Mouse (Mus musculus) ES-Bruce4 (cell line): ENCODE measurements around the gene Zfp839. TPM values are rescaled to one million over a fixed set of nuclear protein-coding genes. Genes with fewer than 3 reads are reported as not detected.

Experiments used
- H3K27ac ChIP-seq: 2 replicates; pipeline ENCODE4 v1.5.1; 2012; ENCODE audit warnings: low read length, inconsistent platforms; ENCODE audit not compliant: insufficient read depth
- H3K27me3 ChIP-seq: 2 replicates; pipeline ENCODE4 v1.6.1; 2012; ENCODE audit warnings: mild to moderate bottlenecking, low read length, inconsistent platforms; ENCODE audit not compliant: control insufficient read depth, poor library complexity, insufficient read depth, severe bottlenecking
- H3K36me3 ChIP-seq: 2 replicates; pipeline ENCODE4 v1.6.1; 2012; ENCODE audit warnings: inconsistent platforms, mild to moderate bottlenecking, low read length, moderate library complexity; ENCODE audit not compliant: control insufficient read depth, poor library complexity, insufficient read depth, severe bottlenecking
- H3K4me1 ChIP-seq: one replicate; pipeline ENCODE4 v1.8.1; 2011; ENCODE audit warnings: low read length; ENCODE audit not compliant: control insufficient read depth, insufficient read depth
- H3K4me3 ChIP-seq: 2 replicates; pipeline ENCODE4 v1.5.1; 2011; ENCODE audit warnings: low read depth, mild to moderate bottlenecking, low read length
- H3K9ac ChIP-seq: 2 replicates; pipeline ENCODE4 v1.6.1; 2012; ENCODE audit warnings: low read depth, mild to moderate bottlenecking, inconsistent platforms; ENCODE audit not compliant: poor library complexity, severe bottlenecking
- H3K9me3 ChIP-seq: replicated peaks from 2 replicates; pipeline ENCODE4 v1.6.1; 2012; ENCODE audit warnings: mild to moderate bottlenecking, low read length, inconsistent platforms; ENCODE audit not compliant: control insufficient read depth, poor library complexity, insufficient read depth, severe bottlenecking
- CTCF ChIP-seq: IDR thresholded peaks from one replicate; pipeline ENCODE4 v1.8.1; 2011; ENCODE audit warnings: low read depth, low read length
- EP300 ChIP-seq: IDR thresholded peaks from 2 replicates; pipeline ENCODE4 v1.6.1; 2011; ENCODE audit warnings: low read depth, low read length; ENCODE audit not compliant: insufficient read depth
- POLR2A ChIP-seq: IDR thresholded peaks from one replicate; pipeline ENCODE4 v1.8.1; 2011; ENCODE audit warnings: low read length; ENCODE audit not compliant: insufficient read depth
- polyA plus RNA-seq: library from polyadenylated mRNA; stranded (reverse); fragments of >200 nt; gene quantifications from 2 replicates; pipeline ENCODE4 v1.2.4, GENCODE M21; 2011; ENCODE audit warnings: low read depth; ENCODE audit not compliant: missing spikeins, insufficient read depth, insufficient read length

The Zfp839 gene
- polyA plus RNA-seq, 1 experiment, result 12.6 TPM

DNA sequence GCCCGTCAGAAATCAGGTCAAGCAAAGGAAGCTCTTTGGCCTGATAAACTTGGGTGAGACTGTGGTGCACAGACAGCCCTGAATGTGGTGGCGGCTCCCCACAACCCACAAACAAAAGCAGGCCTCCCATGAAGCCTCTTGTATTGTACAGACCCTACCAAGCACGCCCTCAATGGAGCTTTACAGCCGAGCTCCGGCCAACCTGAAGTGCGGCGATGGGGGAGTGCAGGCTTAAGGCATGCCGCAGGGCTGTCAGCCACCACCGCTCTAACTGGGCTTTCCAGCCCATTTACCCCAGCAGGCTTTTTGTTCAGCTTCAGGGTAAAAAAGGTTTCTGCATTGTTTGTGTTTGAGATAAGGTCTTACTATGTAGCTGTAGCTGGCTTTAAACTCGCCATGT is 41.6 kb upstream of the Zfp839 start:
- no peak overlapping the region for H3K4me3 ChIP-seq
- peaks cover 2% of the 10 kb centered on the region for H3K36me3 ChIP-seq
- no peak overlapping the region for H3K9ac ChIP-seq
- no peaks in the 10 kb centered on the region for H3K27me3 ChIP-seq
- TF ChIP-seq CTCF (no peak), EP300 (no peak), POLR2A (no peak)
- no peaks in the 10 kb centered on the region for H3K4me1 ChIP-seq
- H3K27ac ChIP-seq, result no peak overlapping the region
- H3K9me3 ChIP-seq, result no peaks in the 10 kb centered on the region

DNA sequence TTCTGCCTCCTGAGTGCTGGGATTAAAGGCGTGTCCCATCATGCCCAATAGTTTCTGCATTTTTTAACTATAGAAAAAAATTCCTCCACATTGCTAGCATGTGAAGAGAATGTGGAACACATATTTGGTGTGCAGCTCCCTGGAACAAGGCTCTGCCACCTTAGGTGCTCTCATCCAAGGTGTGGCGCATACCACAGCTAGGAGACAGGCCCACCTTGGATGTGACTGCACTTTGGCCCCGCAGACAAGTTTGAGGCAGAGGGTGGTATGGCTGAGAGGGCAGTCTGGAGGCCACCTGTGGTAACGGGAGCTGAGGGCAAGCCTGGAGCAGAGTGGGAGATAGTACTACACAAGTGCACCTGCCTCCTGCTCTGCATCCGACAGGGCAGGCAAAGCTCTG is 41.2 kb upstream of the Zfp839 start:
- H3K9ac ChIP-seq, result no peak overlapping the region
- H3K9me3 ChIP-seq, result no peaks in the 10 kb centered on the region
- no peak overlapping the region for H3K4me3 ChIP-seq
- no peak overlapping the region for H3K27ac ChIP-seq
- H3K36me3 ChIP-seq, result peaks cover 3% of the 10 kb centered on the region
- TF ChIP-seq EP300 (no peak), POLR2A (no peak), CTCF (no peak)
- no peaks in the 10 kb centered on the region for H3K27me3 ChIP-seq
- H3K4me1 ChIP-seq, result no peaks in the 10 kb centered on the region

DNA sequence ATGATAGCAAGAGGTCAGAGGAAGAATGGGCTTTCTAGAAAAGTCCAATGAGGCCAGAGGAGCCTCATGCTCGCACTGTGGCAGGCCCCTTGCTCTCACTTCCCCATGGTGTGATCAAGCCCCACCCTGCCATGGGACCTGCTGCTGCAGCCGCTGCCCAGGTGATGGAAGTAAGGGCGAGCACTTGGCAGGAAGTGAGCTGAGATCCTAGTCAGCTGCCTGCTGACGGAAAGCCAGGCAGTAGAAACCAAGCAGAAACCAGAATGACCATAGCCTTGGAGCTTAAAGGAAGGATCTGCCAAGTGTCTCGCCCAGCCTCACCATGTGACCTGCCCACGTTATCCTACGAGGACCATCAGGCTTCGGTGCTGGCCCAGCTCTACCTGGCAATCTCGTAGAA is 36.9 kb upstream of the Zfp839 start:
- Histone ChIP-seq H3K36me3 (peaks cover 3% of the 10 kb centered on the region; the same call in 1 of the 2 replicates), H3K27me3 (no peaks in the 10 kb centered on the region), H3K9ac (no peak overlapping the region), H3K9me3 (no peaks in the 10 kb centered on the region), H3K4me3 (no peak overlapping the region), H3K27ac (no peak overlapping the region), H3K4me1 (peaks cover 3% of the 10 kb centered on the region)
- TF ChIP-seq EP300, result no peak
- no peak for TF ChIP-seq POLR2A
- TF ChIP-seq CTCF, result no peak

DNA sequence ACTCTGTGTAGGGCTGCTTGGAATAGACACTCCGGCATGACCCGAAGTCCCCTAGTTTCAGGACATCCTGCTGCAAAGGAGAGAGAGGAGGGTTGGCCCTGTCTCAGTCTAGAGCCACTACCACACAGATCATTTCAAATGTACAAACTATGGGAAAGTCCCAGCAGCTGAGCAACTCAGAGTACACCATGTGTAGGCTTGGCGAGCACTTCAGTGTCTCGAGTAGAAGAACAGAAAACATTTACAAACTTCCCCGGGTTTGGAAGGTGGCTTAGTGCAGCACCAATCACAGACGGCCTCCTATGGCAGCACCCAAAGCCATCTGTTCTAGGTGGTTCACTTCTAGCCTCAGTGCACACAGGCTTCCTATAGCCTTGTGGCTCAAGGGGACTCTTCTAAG is 36.4 kb upstream of the Zfp839 start:
- TF ChIP-seq POLR2A (no peak), CTCF (no peak), EP300 (no peak)
- no peak overlapping the region for H3K4me3 ChIP-seq
- no peaks in the 10 kb centered on the region for H3K9me3 ChIP-seq
- H3K27me3 ChIP-seq, result no peaks in the 10 kb centered on the region
- H3K27ac ChIP-seq, result no peak overlapping the region
- peaks cover 3% of the 10 kb centered on the region; the same call in 1 of the 2 replicates for H3K36me3 ChIP-seq
- H3K4me1 ChIP-seq, result peaks cover 3% of the 10 kb centered on the region
- no peak overlapping the region for H3K9ac ChIP-seq

- peaks cover 3% of the 10 kb centered on the region for H3K4me1 ChIP-seq
- no peak for TF ChIP-seq POLR2A
- TF ChIP-seq CTCF, result no peak
- no peak for TF ChIP-seq EP300
Observed at GRCm38 (mm10) chr12:110814924-110815323, 35.1 kb upstream of the Zfp839 start.

DNA sequence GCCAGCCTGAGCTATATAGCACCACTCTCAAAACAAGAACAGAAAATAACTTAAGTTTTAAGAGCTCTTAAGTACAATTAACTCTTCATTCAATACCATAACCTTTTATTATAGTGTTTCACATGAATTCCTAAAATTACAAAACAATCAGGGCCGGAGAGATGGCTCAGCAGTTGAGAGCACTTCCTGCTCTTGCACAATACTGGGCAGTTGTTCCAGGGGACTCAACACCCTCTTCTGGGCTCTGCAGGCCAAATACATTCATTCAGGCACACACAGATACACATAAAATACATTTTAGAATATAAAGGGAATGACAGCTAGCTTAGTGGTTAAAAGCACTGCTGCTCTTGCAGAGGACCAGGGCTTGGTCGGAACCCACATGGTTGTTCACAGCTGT is 33.2 kb upstream of the Zfp839 start:
- Histone ChIP-seq H3K27ac (no peak overlapping the region), H3K9ac (no peak overlapping the region), H3K36me3 (peaks cover 3% of the 10 kb centered on the region; the same call in 1 of the 2 replicates), H3K27me3 (no peaks in the 10 kb centered on the region), H3K4me3 (no peak overlapping the region), H3K9me3 (no peaks in the 10 kb centered on the region), H3K4me1 (peaks cover 3% of the 10 kb centered on the region)
- TF ChIP-seq POLR2A (no peak), CTCF (no peak), EP300 (no peak)

More at GRCm38 (mm10) chr12:110814924-110815323, 35.1 kb upstream of the Zfp839 start:
- no peaks in the 10 kb centered on the region for H3K9me3 ChIP-seq
- H3K4me3 ChIP-seq, result no peak overlapping the region
- H3K36me3 ChIP-seq, result peaks cover 3% of the 10 kb centered on the region; the same call in 1 of the 2 replicates
- no peak overlapping the region for H3K9ac ChIP-seq
- H3K27me3 ChIP-seq, result no peaks in the 10 kb centered on the region
- no peak overlapping the region for H3K27ac ChIP-seq
